Mouse (Mus musculus) C2C12 (cell line): ENCODE measurements around the gene Gm20388. TPM values are rescaled to one million over a fixed set of nuclear protein-coding genes. Genes with fewer than 3 reads are reported as not detected.

ENCODE experiments used
- H3K27me3 ChIP-seq: one replicate; pipeline ENCODE4 v1.6.1; 2011; ENCODE audit not compliant: control insufficient read depth, insufficient read depth, insufficient read length
- H3K36me3 ChIP-seq: one replicate; pipeline ENCODE4 v1.6.1; 2011; ENCODE audit not compliant: control insufficient read depth, insufficient read depth
- H3K4me3 ChIP-seq: one replicate; pipeline ENCODE4 v1.5.1; 2011; ENCODE audit warnings: mild to moderate bottlenecking, control low read depth; ENCODE audit not compliant: poor library complexity, insufficient read depth, severe bottlenecking
- H3K79me2 ChIP-seq: one replicate; pipeline ENCODE4 v1.6.1; 2011; ENCODE audit not compliant: control insufficient read depth, insufficient read depth
- H3K79me3 ChIP-seq: one replicate; pipeline ENCODE4 v1.6.1; 2011; ENCODE audit warnings: low read depth, control low read depth
- H3ac ChIP-seq: one replicate; pipeline ENCODE3; 2011; ENCODE audit warnings: low read depth; ENCODE audit not compliant: control insufficient read depth, insufficient read length
- CEBPB ChIP-seq: IDR thresholded peaks from one replicate; pipeline ENCODE4 v1.6.1; 2011; ENCODE audit warnings: low read depth, mild to moderate bottlenecking, control low read depth, moderate library complexity
- CTCF ChIP-seq: IDR thresholded peaks from one replicate; pipeline ENCODE4 v1.5.1; 2011; ENCODE audit not compliant: control insufficient read depth, insufficient read depth, insufficient read length
- FOSL1 ChIP-seq: IDR thresholded peaks from one replicate; pipeline ENCODE4 v1.8.0; 2011; ENCODE audit warnings: mild to moderate bottlenecking, low read length; ENCODE audit not compliant: poor library complexity, insufficient read depth, severe bottlenecking
- MAX ChIP-seq: IDR thresholded peaks from one replicate; pipeline ENCODE4 v1.6.1; 2011; ENCODE audit warnings: mild to moderate bottlenecking, control low read depth
- MYOD1 ChIP-seq: IDR thresholded peaks from one replicate; pipeline ENCODE4 v1.6.1; 2011; ENCODE audit warnings: low read depth; ENCODE audit not compliant: control insufficient read depth, insufficient read length
- MYOG ChIP-seq: IDR thresholded peaks from one replicate; pipeline ENCODE4 v1.6.1; 2011; ENCODE audit not compliant: control insufficient read depth, insufficient read length; ENCODE audit errors: extremely low read depth
- USF1 ChIP-seq: IDR thresholded peaks from one replicate; pipeline ENCODE4 v1.6.1; 2011; ENCODE audit warnings: low read depth, mild to moderate bottlenecking, control low read depth, moderate library complexity
- polyA plus RNA-seq: library from polyadenylated mRNA; unstranded; fragments of >200 nt; fragmentation: generic; extraction: Trizol; gene quantifications from one replicate; pipeline ENCODE4 v1.2.1, GENCODE M21; 2012; ENCODE audit warnings: missing spikeins

The Gm20388 gene
- polyA plus RNA-seq, 1 experiment: 15.0 TPM

DNA sequence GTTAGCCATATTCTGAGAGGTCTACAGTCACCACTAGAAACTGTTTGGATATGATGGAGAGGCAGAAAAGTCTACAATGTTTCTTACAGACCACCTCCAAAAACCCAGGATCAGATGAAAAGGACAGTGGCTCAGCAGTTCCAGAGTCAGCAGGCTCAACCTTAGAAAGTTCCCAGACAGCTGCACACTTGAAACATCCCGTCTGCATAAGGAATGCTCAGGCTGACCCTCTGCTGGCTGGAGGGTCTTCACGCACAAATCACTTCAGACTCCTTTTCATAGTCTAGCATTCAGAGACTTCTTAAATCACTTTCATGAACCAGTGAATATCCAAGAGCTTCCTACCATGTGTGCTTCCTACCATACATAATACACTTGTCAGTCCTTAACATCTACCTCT lies 3081.7 kb downstream of the Gm20388 start:
- H3K79me2 ChIP-seq: peaks cover 100% of the 10 kb centered on the region
- TF ChIP-seq CTCF (no peak), USF1 (no peak), MYOG (no peak)

GRCm38 (mm10) chr8:122993031-122993430 lies 3082.4 kb downstream of the Gm20388 start:
- Histone ChIP-seq H3K4me3 (no peak overlapping the region), H3K27me3 (no peaks in the 10 kb centered on the region), H3K79me2 (peaks cover 100% of the 10 kb centered on the region), H3ac (no peak overlapping the region), H3K79me3 (peaks cover 98% of the 10 kb centered on the region), H3K36me3 (no peaks in the 10 kb centered on the region)
- no peak for TF ChIP-seq CEBPB
- TF ChIP-seq USF1: no peak
- TF ChIP-seq MAX: no peak
- no peak for TF ChIP-seq MYOG
- TF ChIP-seq CTCF: no peak
- no peak for TF ChIP-seq FOSL1
- TF ChIP-seq MYOD1: no peak

More for the DNA sequence above, 3081.7 kb downstream of the Gm20388 start:
- Histone ChIP-seq H3K4me3 (no peak overlapping the region), H3ac (no peak overlapping the region), H3K27me3 (no peaks in the 10 kb centered on the region), H3K79me3 (peaks cover 98% of the 10 kb centered on the region), H3K36me3 (no peaks in the 10 kb centered on the region)

- Histone ChIP-seq H3ac (no peak overlapping the region), H3K36me3 (no peaks in the 10 kb centered on the region), H3K27me3 (no peaks in the 10 kb centered on the region), H3K79me3 (peaks cover 98% of the 10 kb centered on the region), H3K79me2 (peaks cover 100% of the 10 kb centered on the region), H3K4me3 (no peak overlapping the region)
- no peak for TF ChIP-seq CTCF
- TF ChIP-seq MAX: no peak
- no peak for TF ChIP-seq MYOD1
- no peak for TF ChIP-seq MYOG
- TF ChIP-seq FOSL1: no peak
- no peak for TF ChIP-seq CEBPB
- no peak for TF ChIP-seq USF1
These were observed 3083.1 kb downstream of the Gm20388 start for GRCm38 (mm10) chr8:122993740-122994139.

GRCm38 (mm10) chr8:122997963-122998362 lies 3087.3 kb downstream of the Gm20388 start:
- peaks cover 3% of the 10 kb centered on the region for H3K36me3 ChIP-seq
- no peaks in the 10 kb centered on the region for H3K27me3 ChIP-seq

GRCm38 (mm10) chr8:123000311-123000710 lies 3089.7 kb downstream of the Gm20388 start:
- TF ChIP-seq MYOD1 (no peak), FOSL1 (no peak), MYOG (no peak), MAX (no peak), CTCF (no peak), USF1 (no peak), CEBPB (no peak)
- peaks cover 100% of the 10 kb centered on the region for H3K79me2 ChIP-seq
- H3K4me3 ChIP-seq: no peak overlapping the region
- no peak overlapping the region for H3ac ChIP-seq
- H3K27me3 ChIP-seq: no peaks in the 10 kb centered on the region
- H3K36me3 ChIP-seq: peaks cover 3% of the 10 kb centered on the region
- peaks cover 98% of the 10 kb centered on the region for H3K79me3 ChIP-seq

More at GRCm38 (mm10) chr8:122997963-122998362, 3087.3 kb downstream of the Gm20388 start:
- Histone ChIP-seq H3K79me3 (peaks cover 98% of the 10 kb centered on the region), H3ac (no peak overlapping the region), H3K4me3 (no peak overlapping the region), H3K79me2 (peaks cover 100% of the 10 kb centered on the region)
- TF ChIP-seq CEBPB (no peak), MYOG (no peak), FOSL1 (no peak), USF1 (no peak), CTCF (no peak), MYOD1 (no peak), MAX (no peak)

DNA sequence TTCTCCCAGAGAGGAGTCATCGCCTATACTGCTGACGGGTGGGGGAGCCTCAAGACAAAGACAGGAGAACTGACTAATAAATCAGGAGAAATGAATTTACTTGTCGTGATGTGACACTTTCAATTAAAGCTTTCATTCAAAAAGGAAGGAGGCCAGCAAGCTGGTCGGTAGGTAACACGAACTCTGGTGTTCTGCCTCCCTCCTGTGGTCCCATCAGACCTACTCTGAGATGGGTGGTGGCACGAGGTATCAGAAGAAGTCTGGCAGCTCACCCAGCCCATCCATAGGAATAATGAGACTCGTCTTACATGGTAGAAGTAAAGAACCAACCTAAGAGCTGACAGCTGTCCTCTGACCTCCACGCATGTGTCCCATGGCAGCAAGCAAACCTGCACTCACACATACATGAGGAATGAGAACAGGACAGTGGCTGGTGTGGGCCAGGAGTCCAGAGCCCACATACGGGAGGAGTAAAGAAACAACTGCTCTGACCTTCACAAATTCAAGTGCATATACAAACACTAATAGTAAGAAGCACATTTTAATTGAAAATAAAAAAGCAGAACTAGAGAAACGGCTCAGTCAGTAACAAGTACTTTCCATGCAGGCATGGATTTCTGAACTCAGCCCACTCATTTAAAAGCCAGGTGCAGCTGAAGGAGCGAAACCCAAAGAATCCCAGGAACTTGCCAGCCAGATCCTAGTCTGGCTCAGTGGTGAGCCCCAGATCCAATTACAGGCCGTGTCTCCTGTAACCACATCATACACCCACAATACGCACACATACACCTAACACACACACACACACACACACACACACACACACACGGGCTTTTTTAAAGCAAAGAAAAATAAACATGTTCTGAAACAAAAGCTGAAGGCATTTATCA lies 3093.6 kb downstream of the Gm20388 start:
- H3K27me3 ChIP-seq: no peaks in the 10 kb centered on the region
- H3K79me3 ChIP-seq: peaks cover 98% of the 10 kb centered on the region
- H3K79me2 ChIP-seq: peaks cover 100% of the 10 kb centered on the region
- TF ChIP-seq MYOD1: no peak
- no peak for TF ChIP-seq MAX
- TF ChIP-seq FOSL1: no peak
- no peak for TF ChIP-seq CTCF
- TF ChIP-seq CEBPB: no peak
- TF ChIP-seq MYOG: no peak
- no peak for TF ChIP-seq USF1
- H3ac ChIP-seq: no peak overlapping the region
- peaks cover 3% of the 10 kb centered on the region for H3K36me3 ChIP-seq
- H3K4me3 ChIP-seq: no peak overlapping the region
